Mouse (Mus musculus) embryonic fibroblast, embryonic 13.5 days (primary cell): Measurements from ENCODE around the gene Bbs9. TPM values are rescaled to one million over a fixed set of nuclear protein-coding genes. Genes with fewer than 3 reads are reported as not detected.
"Not testable (repeated sequence)": the region's sequence is repeated elsewhere in the genome, so short reads cannot be mapped to it uniquely, and the experiment has no call there.

Source experiments
- H3K27ac ChIP-seq: 2 replicates; pipeline ENCODE4 v1.5.1; 2012; ENCODE audit warnings: low read length, control low read depth, inconsistent platforms; ENCODE audit not compliant: insufficient read depth
- H3K4me1 ChIP-seq: 2 replicates; pipeline ENCODE4 v1.6.1; 2011; ENCODE audit warnings: low read length; ENCODE audit not compliant: control insufficient read depth, insufficient read depth
- H3K4me3 ChIP-seq: 2 replicates; pipeline ENCODE4 v1.5.1; 2011; ENCODE audit warnings: mild to moderate bottlenecking, control low read depth, low read length; ENCODE audit not compliant: insufficient read depth
- CTCF ChIP-seq: IDR thresholded peaks from 2 replicates; pipeline ENCODE4 v1.5.1; 2011; ENCODE audit warnings: mild to moderate bottlenecking, control low read depth, low read length, moderate library complexity, borderline replicate concordance; ENCODE audit not compliant: insufficient read depth
- POLR2A ChIP-seq: IDR thresholded peaks from 2 replicates; pipeline ENCODE4 v1.6.1; 2011; ENCODE audit warnings: low read depth, mild to moderate bottlenecking, control low read depth, low read length, moderate library complexity
- polyA plus RNA-seq: library from polyadenylated mRNA; stranded (reverse); fragments of >200 nt; gene quantifications from 2 replicates; pipeline ENCODE4 v1.2.4, GENCODE M21; 2011; ENCODE audit warnings: low read depth; ENCODE audit not compliant: missing spikeins, insufficient read length

Gene Bbs9
- polyA plus RNA-seq, 1 experiment, result 8.8 TPM

DNA sequence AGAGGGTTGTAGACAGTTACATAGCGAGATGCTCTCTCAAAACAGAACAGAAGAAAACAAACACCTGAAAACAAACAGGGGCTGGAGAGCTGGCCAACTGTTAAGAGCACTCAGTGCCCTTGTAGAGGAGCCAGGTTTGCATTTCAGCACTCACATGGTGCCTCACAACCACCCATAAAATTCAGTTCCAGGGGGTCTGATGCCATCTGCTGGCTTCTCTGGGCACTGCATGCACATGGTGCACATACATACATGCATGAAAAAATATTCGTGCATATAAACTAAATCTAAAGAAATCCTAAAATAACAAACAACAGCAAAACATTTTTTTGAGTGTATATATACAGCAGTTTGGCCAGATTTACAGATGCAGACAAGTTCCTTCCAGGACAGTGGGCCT lies 228.0 kb downstream of the Bbs9 start:
- no peak overlapping the region for H3K4me3 ChIP-seq
- no peaks in the 10 kb centered on the region for H3K4me1 ChIP-seq
- no peak for TF ChIP-seq CTCF
- no peak for TF ChIP-seq POLR2A
- H3K27ac ChIP-seq, result no peak overlapping the region

DNA sequence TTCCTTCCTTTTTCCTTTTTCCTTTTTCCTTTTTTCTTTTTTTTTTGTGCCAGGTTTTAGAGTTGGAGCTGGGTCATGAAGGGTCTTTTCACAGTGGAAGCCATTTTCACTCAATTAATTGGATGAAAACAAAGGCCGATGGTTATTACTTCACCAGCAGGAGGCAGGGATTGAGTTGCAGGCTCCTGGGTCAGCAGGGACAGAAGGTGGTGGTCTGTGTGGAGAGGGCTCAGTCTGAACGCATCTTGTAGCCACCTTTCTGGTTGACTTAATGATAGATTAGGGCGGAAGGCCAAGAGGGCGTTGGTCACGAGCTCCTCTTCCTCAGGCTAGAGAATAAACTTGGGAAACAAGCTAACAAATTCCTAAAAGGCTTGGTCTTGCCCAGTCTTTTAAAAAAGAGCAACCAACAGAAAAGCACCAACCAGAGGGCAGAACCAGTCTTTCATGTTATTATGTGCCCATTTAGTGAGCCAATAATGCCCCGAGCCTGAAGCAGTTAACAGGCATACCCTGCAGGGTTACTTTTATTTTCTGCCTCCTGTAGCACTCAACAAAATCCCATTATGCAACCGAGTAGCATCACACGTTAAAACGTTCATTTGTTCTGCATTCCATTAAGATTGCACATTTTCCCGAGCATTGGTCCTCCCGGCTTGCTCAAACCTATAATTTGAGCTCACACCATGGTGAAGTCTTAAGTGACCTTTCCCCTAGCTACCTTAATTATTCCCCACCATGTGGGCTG lies 231.8 kb downstream of the Bbs9 start:
- H3K4me3 ChIP-seq, result no peak overlapping the region
- TF ChIP-seq CTCF, result no peak
- TF ChIP-seq POLR2A, result no peak
- H3K27ac ChIP-seq, result no peak overlapping the region
- H3K4me1 ChIP-seq, result 0 out of 2 replicates have a peak, but pooled peaks cover 3% of the 10 kb centered on the region

DNA sequence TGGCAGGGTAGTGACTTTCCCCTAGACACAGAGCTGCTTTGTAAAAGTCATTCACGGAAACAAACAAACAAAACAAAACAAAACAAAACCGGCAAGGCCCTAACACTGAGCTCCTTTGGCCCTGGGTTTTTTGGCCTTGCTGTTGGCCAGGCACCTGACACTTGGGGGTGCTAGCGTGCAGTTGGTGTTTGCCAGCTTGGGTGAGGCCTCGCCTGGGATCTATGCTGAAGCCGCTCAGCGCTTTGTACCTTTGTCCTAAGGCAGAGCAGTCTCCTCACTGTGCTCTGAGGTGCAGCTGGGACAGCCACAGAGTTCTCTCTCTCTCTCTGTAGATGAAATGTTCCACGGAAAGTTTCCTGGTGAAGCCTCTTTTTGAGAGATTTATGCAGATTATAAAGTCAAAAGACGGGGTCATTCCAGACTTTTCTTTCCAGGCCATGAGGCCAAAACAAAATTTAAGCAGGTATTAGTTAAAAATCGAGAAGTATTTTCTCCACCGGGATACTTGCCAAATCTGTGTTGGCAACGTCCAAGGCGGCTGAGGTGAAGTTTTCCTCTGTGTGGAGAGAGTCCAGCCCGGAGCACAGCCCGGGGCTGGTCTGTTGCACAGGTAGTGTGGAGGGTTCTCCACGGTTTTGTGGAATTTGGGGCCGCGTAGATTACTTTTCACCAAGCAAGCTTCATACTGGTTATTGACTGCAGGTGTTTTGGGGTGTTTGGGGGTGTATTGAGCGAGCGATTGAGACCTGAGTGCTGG lies 233.6 kb downstream of the Bbs9 start:
- H3K27ac ChIP-seq, result no peak overlapping the region
- H3K4me3 ChIP-seq, result no peak overlapping the region
- TF ChIP-seq CTCF (peak; percentile 85; the same call in 1 of the 2 replicates), POLR2A (no peak)
- H3K4me1 ChIP-seq, result 0 out of 2 replicates have a peak, but pooled peaks cover 3% of the 10 kb centered on the region

DNA sequence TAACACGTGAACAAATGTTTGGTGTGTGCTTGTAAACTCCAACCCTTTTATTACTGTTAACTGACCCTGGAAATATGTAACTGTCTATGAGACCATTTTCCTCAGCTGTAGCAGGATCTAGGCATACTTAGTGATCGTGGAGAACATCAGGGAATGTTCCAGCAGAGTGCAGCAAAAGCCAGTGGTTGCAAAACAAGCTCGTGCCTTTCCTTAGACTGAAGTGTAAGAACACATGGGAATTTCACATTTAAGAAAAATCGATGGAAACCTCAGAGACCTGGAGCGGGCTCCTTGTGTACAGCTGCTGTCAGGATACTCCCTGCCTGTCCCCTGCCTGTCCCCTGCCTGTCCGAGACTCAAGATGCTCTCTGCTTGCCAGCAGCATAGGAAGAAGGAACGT lies 234.5 kb downstream of the Bbs9 start:
- H3K4me1 ChIP-seq, result 0 out of 2 replicates have a peak, but pooled peaks cover 3% of the 10 kb centered on the region
- no peak for TF ChIP-seq CTCF
- no peak for TF ChIP-seq POLR2A
- no peak overlapping the region for H3K27ac ChIP-seq
- no peak overlapping the region for H3K4me3 ChIP-seq

DNA sequence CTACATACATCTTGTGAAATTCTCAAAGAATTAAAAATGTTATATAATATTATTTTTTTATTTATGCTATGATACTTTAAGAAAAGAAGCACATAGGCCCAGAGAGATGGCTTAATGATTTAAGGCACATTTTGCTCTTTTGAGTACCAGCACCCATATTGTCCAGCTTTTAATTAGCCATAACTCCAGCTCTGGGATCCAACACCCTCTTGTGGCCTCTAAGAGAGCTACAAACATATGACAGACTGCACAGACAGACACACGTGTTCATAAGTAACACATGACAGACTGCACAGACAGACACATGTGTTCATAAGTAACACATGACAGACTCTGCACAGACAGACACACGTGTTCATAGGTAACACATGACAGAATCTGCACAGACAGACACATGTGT lies 235.8 kb downstream of the Bbs9 start:
- Histone ChIP-seq H3K27ac (no peak overlapping the region), H3K4me3 (no peak overlapping the region), H3K4me1 (0 out of 2 replicates have a peak, but pooled peaks cover 3% of the 10 kb centered on the region)
- no peak for TF ChIP-seq POLR2A
- TF ChIP-seq CTCF, result no peak

DNA sequence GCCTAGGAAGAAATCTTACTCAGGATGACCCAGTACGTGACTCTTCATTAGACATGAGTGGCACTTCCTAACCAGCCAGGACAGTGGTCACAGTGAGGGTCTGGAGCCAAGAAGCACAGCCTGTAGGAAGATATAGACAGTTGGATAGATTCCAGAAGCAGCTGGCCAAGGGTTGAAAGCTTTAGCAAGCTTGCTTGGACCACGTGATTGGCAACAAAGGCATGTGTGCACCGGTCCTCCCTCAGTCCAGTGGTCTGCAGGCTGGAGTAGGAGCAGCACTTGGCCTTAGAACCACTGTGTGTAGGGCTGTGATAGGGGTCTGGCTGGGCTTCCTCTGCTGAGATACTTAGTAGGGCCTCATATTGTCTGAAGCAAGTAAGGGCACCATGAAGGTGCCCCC lies 237.2 kb downstream of the Bbs9 start:
- Histone ChIP-seq H3K4me1 (0 out of 2 replicates have a peak, but pooled peaks cover 3% of the 10 kb centered on the region), H3K4me3 (no peak overlapping the region), H3K27ac (no peak overlapping the region)
- no peak for TF ChIP-seq POLR2A

DNA sequence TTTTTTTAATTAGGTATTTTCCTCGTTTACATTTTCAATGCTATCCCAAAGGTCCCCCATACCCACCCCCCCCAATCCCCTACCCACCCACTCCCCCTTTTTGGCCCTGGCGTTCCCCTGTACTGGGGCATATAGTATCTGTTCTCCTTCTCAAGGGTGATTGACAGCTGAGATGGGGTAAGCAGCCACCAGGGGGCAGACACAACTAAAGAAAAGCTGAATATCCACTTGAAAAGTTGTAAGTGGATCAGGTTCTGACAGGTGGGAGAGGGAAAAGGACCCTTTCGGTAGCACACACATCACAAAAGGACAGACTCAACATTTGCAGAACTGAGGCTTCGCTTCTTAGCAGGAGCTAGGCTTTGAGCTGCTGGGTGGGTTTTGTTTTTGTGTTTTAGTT lies 237.8 kb downstream of the Bbs9 start:
- H3K27ac ChIP-seq, H3K4me3 ChIP-seq, H3K4me1 ChIP-seq: not testable (repeated sequence)

DNA sequence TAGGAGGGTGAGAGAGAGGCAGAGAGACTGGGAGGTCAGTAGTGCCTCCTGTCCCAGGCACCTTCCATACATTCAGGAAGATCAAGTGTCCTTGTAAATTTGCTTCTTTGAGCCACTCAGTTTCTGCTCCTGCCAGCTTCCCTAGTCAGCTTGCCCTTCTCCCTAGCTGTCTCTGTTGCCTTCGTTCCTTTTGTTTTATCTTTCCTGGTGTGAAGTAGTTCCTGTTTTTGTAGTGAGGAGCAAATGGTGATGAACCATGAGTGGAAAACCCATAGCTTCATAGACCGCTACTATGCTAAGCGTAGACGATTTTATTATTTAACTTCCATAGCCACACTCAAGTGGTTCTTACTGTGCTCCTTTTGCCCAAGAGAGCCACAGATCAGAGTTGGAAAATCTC lies 242.1 kb downstream of the Bbs9 start:
- no peaks in the 10 kb centered on the region for H3K4me1 ChIP-seq
- no peak for TF ChIP-seq POLR2A
- TF ChIP-seq CTCF, result no peak
- no peak overlapping the region for H3K27ac ChIP-seq
- no peak overlapping the region for H3K4me3 ChIP-seq

DNA sequence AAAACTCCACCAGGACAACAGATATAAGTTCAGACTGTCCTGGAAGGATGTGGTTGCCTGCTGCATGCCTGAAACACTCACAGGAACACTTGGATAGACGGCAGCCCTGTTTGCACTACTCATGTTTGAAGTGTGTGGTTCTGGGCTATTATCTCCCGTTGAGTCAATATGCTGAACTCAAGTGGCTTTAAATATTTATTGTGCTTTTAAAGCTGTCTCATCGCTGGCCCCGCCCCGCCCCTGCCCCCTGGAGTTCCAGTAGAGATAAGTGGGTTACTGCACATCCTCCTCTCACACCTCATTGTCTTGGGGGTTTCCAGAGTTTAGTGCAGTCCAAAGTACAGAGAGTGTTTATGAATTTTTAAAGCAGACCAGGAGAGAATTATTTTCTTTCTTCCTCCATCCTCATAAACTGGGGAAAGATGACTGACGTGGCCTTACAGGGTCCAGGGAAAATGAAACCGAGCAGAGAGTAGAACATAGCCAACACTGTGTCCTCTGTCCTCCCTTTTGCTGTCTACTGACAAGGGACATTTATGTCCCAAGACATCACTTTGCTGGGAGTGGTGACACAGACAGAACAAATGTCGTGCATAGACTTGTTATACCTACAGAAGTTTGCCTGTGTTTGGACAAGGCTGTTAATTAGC lies 242.8 kb downstream of the Bbs9 start:
- H3K4me1 ChIP-seq, result no peaks in the 10 kb centered on the region
- TF ChIP-seq POLR2A (no peak), CTCF (no peak)
- no peak overlapping the region for H3K27ac ChIP-seq
- no peak overlapping the region for H3K4me3 ChIP-seq

DNA sequence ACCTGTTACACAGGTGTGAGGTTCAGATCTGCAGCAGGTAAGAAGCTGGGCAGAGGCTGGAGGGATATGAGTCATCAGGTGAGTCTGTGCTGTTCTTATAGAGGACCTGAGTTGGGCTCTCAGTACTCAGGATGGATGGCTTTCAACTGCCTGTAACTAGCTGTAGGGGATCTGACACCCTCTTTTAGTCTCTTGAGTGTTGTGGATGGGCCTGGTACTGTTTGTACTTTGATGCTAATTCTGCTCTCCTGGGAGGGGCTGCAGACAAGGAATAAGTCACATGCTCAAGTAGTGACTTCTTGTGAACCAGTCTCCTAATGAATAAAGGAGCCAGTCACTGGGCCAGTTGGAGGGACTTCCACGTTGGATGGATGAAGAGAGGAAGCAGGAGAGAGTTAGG lies 257.1 kb downstream of the Bbs9 start:
- H3K4me3 ChIP-seq, result no peak overlapping the region
- H3K27ac ChIP-seq, result no peak overlapping the region
- no peaks in the 10 kb centered on the region for H3K4me1 ChIP-seq
- TF ChIP-seq CTCF (no peak), POLR2A (no peak)
